Mouse (Mus musculus): ENCODE data around the gene Frzb.

GRCm38 (mm10) chr2:80433254-80433876, 14.1 kb downstream of the Frzb start:
- TF ChIP-seq CTCF (IDR thresholded peaks at IDR 0.05; ENCODE audit: insufficient read depth, low read depth, low read length) (no peak), POLR2A (IDR thresholded peaks at IDR 0.05; ENCODE audit: insufficient read depth, low read depth, low read length) (no peak)
